Mouse (Mus musculus) C2C12 (cell line): ENCODE results near the gene Sh3rf3. TPM values are rescaled to one million over a fixed set of nuclear protein-coding genes. Genes with fewer than 3 reads are reported as not detected.

Experiments
- H3K27me3 ChIP-seq: one replicate; pipeline ENCODE4 v1.6.1; 2011; ENCODE audit not compliant: control insufficient read depth, insufficient read depth, insufficient read length
- H3K36me3 ChIP-seq: one replicate; pipeline ENCODE4 v1.6.1; 2011; ENCODE audit not compliant: control insufficient read depth, insufficient read depth
- H3K4me3 ChIP-seq: one replicate; pipeline ENCODE4 v1.5.1; 2011; ENCODE audit warnings: mild to moderate bottlenecking, control low read depth; ENCODE audit not compliant: poor library complexity, insufficient read depth, severe bottlenecking
- H3K79me2 ChIP-seq: one replicate; pipeline ENCODE4 v1.6.1; 2011; ENCODE audit not compliant: control insufficient read depth, insufficient read depth
- H3K79me3 ChIP-seq: one replicate; pipeline ENCODE4 v1.6.1; 2011; ENCODE audit warnings: low read depth, control low read depth
- H3ac ChIP-seq: one replicate; pipeline ENCODE3; 2011; ENCODE audit warnings: low read depth; ENCODE audit not compliant: control insufficient read depth, insufficient read length
- CEBPB ChIP-seq: IDR thresholded peaks from one replicate; pipeline ENCODE4 v1.6.1; 2011; ENCODE audit warnings: low read depth, mild to moderate bottlenecking, control low read depth, moderate library complexity
- CTCF ChIP-seq: IDR thresholded peaks from one replicate; pipeline ENCODE4 v1.5.1; 2011; ENCODE audit not compliant: control insufficient read depth, insufficient read depth, insufficient read length
- FOSL1 ChIP-seq: IDR thresholded peaks from one replicate; pipeline ENCODE4 v1.8.0; 2011; ENCODE audit warnings: mild to moderate bottlenecking, low read length; ENCODE audit not compliant: poor library complexity, insufficient read depth, severe bottlenecking
- MAX ChIP-seq: IDR thresholded peaks from one replicate; pipeline ENCODE4 v1.6.1; 2011; ENCODE audit warnings: mild to moderate bottlenecking, control low read depth
- MYOD1 ChIP-seq: IDR thresholded peaks from one replicate; pipeline ENCODE4 v1.6.1; 2011; ENCODE audit warnings: low read depth; ENCODE audit not compliant: control insufficient read depth, insufficient read length
- MYOG ChIP-seq: IDR thresholded peaks from one replicate; pipeline ENCODE4 v1.6.1; 2011; ENCODE audit not compliant: control insufficient read depth, insufficient read length; ENCODE audit errors: extremely low read depth
- USF1 ChIP-seq: IDR thresholded peaks from one replicate; pipeline ENCODE4 v1.6.1; 2011; ENCODE audit warnings: low read depth, mild to moderate bottlenecking, control low read depth, moderate library complexity
- polyA plus RNA-seq: library from polyadenylated mRNA; unstranded; fragments of >200 nt; fragmentation: generic; extraction: Trizol; gene quantifications from one replicate; pipeline ENCODE4 v1.2.1, GENCODE M21; 2012; ENCODE audit warnings: missing spikeins

Sh3rf3 gene
- polyA plus RNA-seq, 1 experiment, result 0.14 TPM

DNA sequence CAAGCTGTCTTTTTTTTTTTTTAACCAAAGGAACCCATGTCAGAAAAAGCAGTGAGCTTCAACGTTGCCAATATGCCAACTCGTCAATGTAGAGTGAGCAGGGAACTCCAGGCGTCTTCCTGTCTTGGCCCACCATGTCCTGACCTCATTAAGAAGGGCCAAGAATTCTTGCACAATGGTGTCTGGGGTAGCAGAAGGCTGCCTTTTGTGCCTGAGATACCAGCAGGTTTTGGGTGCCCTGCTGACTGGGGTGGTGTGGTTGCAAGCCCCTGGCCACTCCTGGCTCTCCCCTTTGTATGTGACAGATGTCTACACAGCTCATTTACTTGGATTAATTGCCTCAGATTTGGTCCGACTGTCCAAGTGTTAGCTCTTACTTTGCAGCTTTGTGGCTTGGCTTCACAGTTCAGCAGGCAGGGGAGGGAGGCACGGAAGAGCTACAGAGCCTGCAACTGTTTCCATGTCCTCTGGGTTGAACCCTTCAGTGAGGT lies 115.8 kb downstream of the Sh3rf3 start:
- Histone ChIP-seq H3K79me2 (no peaks in the 10 kb centered on the region), H3K4me3 (no peak overlapping the region), H3K79me3 (no peaks in the 10 kb centered on the region), H3K36me3 (no peaks in the 10 kb centered on the region), H3ac (no peak overlapping the region), H3K27me3 (peaks cover 4% of the 10 kb centered on the region)
- TF ChIP-seq MYOG, result no peak
- TF ChIP-seq USF1, result no peak
- no peak for TF ChIP-seq CTCF
- TF ChIP-seq MYOD1, result no peak
- TF ChIP-seq CEBPB, result no peak
- TF ChIP-seq MAX, result no peak
- TF ChIP-seq FOSL1, result no peak

DNA sequence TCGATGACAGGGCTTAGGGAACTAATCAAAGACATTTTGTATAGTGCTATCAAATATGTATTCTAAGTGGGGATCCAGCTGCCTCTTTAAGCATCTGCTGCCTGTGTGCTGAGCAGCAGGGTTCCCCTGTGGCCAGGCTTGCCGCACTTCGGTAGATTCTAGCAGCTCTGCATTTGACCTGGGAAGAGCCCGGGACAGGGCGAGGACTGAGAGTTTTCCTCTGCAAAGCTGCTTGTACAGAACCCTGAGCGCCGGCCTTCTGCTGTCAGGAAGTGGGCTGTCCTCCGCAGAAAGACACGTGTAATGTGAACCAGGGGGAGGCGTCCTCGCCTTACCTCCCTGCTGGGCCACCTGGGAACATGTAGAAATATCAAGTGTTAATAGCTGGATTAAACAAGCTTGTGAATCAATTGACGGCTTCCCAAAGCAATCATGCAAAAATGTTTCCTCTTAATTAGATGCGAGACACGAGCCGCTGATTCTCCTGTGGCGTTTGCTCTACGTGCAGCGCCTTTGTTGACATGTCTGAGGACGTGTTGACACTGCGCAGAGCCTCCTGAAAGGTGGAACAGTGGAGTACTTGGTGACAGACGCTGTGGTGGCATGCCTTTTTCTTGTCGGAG lies 119.1 kb downstream of the Sh3rf3 start:
- no peaks in the 10 kb centered on the region for H3K79me3 ChIP-seq
- H3ac ChIP-seq, result no peak overlapping the region
- peaks cover 4% of the 10 kb centered on the region for H3K27me3 ChIP-seq
- TF ChIP-seq USF1 (no peak), MAX (no peak), MYOG (no peak), FOSL1 (no peak), CTCF (no peak), CEBPB (no peak), MYOD1 (no peak)
- no peaks in the 10 kb centered on the region for H3K36me3 ChIP-seq
- H3K79me2 ChIP-seq, result no peaks in the 10 kb centered on the region
- H3K4me3 ChIP-seq, result no peak overlapping the region

DNA sequence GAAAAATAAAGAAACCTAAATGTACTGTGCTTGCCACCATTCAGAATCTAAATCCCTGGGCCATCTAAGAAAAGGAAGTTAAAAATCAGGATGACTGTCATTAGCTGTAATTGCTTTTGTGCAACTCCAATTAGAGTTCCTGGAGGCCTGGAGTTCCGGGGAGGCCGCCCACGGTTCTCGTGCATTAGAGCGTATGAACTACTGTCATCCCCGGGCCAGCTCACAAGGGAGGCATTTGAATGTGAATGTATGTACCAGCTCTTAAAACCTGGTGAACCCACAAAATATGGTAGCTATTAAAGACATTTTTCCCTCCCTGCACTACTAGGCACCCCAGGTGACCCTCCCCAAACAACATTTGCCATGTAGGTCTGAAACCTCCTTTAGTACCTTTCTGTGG lies 122.4 kb downstream of the Sh3rf3 start:
- no peak for TF ChIP-seq CEBPB
- no peak for TF ChIP-seq MYOG
- no peak for TF ChIP-seq MYOD1
- TF ChIP-seq MAX, result no peak
- TF ChIP-seq CTCF, result no peak
- no peak for TF ChIP-seq USF1
- no peak for TF ChIP-seq FOSL1
- H3ac ChIP-seq, result no peak overlapping the region
- H3K79me2 ChIP-seq, result no peaks in the 10 kb centered on the region
- H3K27me3 ChIP-seq, result peaks cover 4% of the 10 kb centered on the region
- H3K79me3 ChIP-seq, result no peaks in the 10 kb centered on the region
- no peak overlapping the region for H3K4me3 ChIP-seq
- no peaks in the 10 kb centered on the region for H3K36me3 ChIP-seq

DNA sequence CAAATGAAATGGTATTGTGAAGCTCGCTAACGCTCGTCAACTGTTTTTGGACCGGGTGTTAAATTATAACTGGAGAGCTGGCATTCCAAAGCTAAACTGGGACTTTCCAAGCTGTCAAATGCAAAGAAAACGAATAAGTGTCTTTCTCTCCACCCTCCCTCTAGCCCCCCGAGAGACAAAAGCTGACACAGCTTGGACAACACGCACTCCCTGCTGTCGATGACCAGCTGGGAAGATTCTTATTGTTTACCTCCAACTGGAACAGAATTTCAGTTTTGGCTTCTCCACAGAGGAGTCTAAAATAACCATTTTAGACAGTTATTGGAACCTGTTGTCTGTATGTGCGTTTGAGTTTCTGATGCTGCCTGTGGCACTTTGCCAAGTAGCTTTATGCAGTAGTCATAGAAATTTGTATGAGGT lies 123.3 kb downstream of the Sh3rf3 start:
- Histone ChIP-seq H3K79me2 (no peaks in the 10 kb centered on the region), H3K27me3 (peaks cover 4% of the 10 kb centered on the region), H3K36me3 (no peaks in the 10 kb centered on the region), H3ac (no peak overlapping the region), H3K79me3 (no peaks in the 10 kb centered on the region), H3K4me3 (no peak overlapping the region)
- TF ChIP-seq MYOD1, result no peak
- no peak for TF ChIP-seq FOSL1
- TF ChIP-seq MYOG, result no peak
- no peak for TF ChIP-seq USF1
- TF ChIP-seq CEBPB, result no peak
- TF ChIP-seq CTCF, result no peak
- no peak for TF ChIP-seq MAX

DNA sequence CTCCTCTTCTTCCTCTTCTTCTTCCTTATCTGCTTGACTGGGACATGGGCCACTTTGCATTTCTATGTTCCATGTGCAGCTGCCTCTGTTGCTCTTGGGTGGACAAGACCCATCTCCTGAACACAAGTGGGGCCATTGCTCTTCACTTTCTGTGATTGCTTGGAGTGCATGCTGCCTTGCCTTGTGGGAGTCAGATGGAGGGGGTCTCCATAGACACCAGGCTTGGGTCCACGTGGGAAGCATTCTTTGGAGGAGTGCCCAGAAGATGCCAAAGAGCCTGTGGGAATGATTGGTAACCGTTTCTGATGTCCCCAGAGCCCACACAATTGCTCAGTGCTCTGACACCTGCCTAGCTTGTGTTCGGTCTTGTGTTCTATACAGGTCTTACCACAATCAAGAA lies 124.4 kb downstream of the Sh3rf3 start:
- H3K36me3 ChIP-seq, result no peaks in the 10 kb centered on the region
- no peak overlapping the region for H3K4me3 ChIP-seq

More for the DNA sequence above, 124.4 kb downstream of the Sh3rf3 start:
- TF ChIP-seq CEBPB (no peak), CTCF (no peak), USF1 (no peak), MYOD1 (no peak), MYOG (no peak), FOSL1 (no peak), MAX (no peak)
- Histone ChIP-seq H3ac (no peak overlapping the region), H3K79me2 (no peaks in the 10 kb centered on the region), H3K79me3 (no peaks in the 10 kb centered on the region), H3K27me3 (peaks cover 4% of the 10 kb centered on the region)
